Mouse (Mus musculus) kidney, embryonic 16.5 days (tissue): ENCODE data around the gene Cnot3. TPM values are rescaled to one million over a fixed set of nuclear protein-coding genes. Genes with fewer than 3 reads are reported as not detected.
"Not testable (repeated sequence)": the region's sequence is repeated elsewhere in the genome, so short reads cannot be mapped to it uniquely, and the experiment has no call there.

Source experiments
- ATAC-seq: fragments of 200-750 bp; cut with Nextera tagmentation; 2 replicates; pipeline ENCODE4 v1.8.0; 2017; ENCODE audit warnings: moderate TSS enrichment; ENCODE audit not compliant: low FRiP score, low TSS enrichment
- H3K27ac ChIP-seq: fragments of 300-500 bp; sonication (generic); 2 replicates; pipeline ENCODE4 v1.5.1; 2014; ENCODE audit warnings: low read length
- H3K27me3 ChIP-seq: fragments of 300-500 bp; sonication (generic); 2 replicates; pipeline ENCODE4 v1.6.1; 2014; ENCODE audit warnings: low read length, control low read depth, mixed read lengths; ENCODE audit not compliant: insufficient read depth
- H3K36me3 ChIP-seq: fragments of 300-500 bp; sonication (generic); 2 replicates; pipeline ENCODE4 v1.6.1; 2014; ENCODE audit warnings: low read length, control low read depth, mixed read lengths; ENCODE audit not compliant: insufficient read depth
- H3K4me1 ChIP-seq: fragments of 300-500 bp; sonication (generic); 2 replicates; pipeline ENCODE4 v1.6.1; 2014; ENCODE audit warnings: low read length, control low read depth, mixed read lengths; ENCODE audit not compliant: insufficient read depth
- H3K4me2 ChIP-seq: fragments of 300-500 bp; sonication (generic); replicated peaks from 2 replicates; pipeline ENCODE4 v1.6.1; 2014; ENCODE audit warnings: low read depth, low read length
- H3K4me3 ChIP-seq: fragments of 300-500 bp; sonication (generic); 2 replicates; pipeline ENCODE4 v1.5.1; 2014; ENCODE audit warnings: mild to moderate bottlenecking, low read length
- H3K9ac ChIP-seq: fragments of 300-500 bp; sonication (generic); replicated peaks from 2 replicates; pipeline ENCODE4 v1.6.1; 2014; ENCODE audit warnings: low read length
- H3K9me3 ChIP-seq: fragments of 300-500 bp; sonication (generic); 2 replicates; pipeline ENCODE4 v1.6.1; 2016; ENCODE audit warnings: low read length, control low read depth
- WGBS: fragments of 180-500 bp; shearing (Covaris S2); extraction: QIAGEN DNeasy Blood & Tissue Kit; methylation state at CpG from one replicate; pipeline ENCODE4 v1.1.7; 2014; 5-methylcytosine and 5-hydroxymethylcytosine counted together
- polyA plus RNA-seq: library from polyadenylated mRNA; unstranded; fragments of >200 nt; fragmentation: Nextera tagmentation; extraction: Ambion mirVana; gene quantifications from 2 replicates; pipeline ENCODE4 v1.2.1, GENCODE M21; 2015

Gene Cnot3
- 65.3 and 71.6 TPM in 2 replicates for polyA plus RNA-seq

- peak; percentile 99 for ATAC-seq
- peak within 1 kb of the TSS; percentile 99 for H3K9ac ChIP-seq
- H3K27ac ChIP-seq, result peak within 1 kb of the TSS; percentile 99
- H3K36me3 ChIP-seq, result peaks cover 16% of the 10 kb centered on the region
- peak within 1 kb of the TSS; percentile 91 for H3K4me2 ChIP-seq
- no peaks in the 10 kb centered on the region for H3K27me3 ChIP-seq
- whole genome bisulfite sequencing, result under 1% methylated on average over 51 of the region's 58 CpGs
- peak within 1 kb of the TSS; percentile 76 for H3K4me3 ChIP-seq
- H3K4me1 ChIP-seq, result peaks cover 34% of the 10 kb centered on the region
- H3K9me3 ChIP-seq, result no peaks in the 10 kb centered on the region
These were observed at the start of gene Cnot3 for GRCm38 (mm10) chr7:3644672-3645487. Gene Cnot3, plus strand, starts transcription at chr7:3645268.

GRCm38 (mm10) chr7:3597755-3598154 is 47.3 kb upstream of the Cnot3 start:
- H3K4me2 ChIP-seq, H3K9ac ChIP-seq, H3K36me3 ChIP-seq, H3K27me3 ChIP-seq, H3K4me1 ChIP-seq, H3K27ac ChIP-seq, H3K4me3 ChIP-seq, H3K9me3 ChIP-seq, ATAC-seq: not testable (repeated sequence)
- WGBS, result 72% methylated on average over 1 of the region's 1 CpGs

GRCm38 (mm10) chr7:3601119-3601518 is 43.9 kb upstream of the Cnot3 start:
- no peak overlapping the region for H3K27ac ChIP-seq
- H3K4me2 ChIP-seq, result no peak overlapping the region
- no peaks in the 10 kb centered on the region for H3K36me3 ChIP-seq
- H3K9me3 ChIP-seq, result no peaks in the 10 kb centered on the region
- H3K27me3 ChIP-seq, result no peaks in the 10 kb centered on the region
- no peaks in the 10 kb centered on the region for H3K4me1 ChIP-seq
- peak; percentile 12; the same call in 1 of the 2 replicates for ATAC-seq
- H3K4me3 ChIP-seq, result no peak overlapping the region
- no peak overlapping the region for H3K9ac ChIP-seq
- 11% methylated on average over 4 of the region's 4 CpGs for WGBS

- Histone ChIP-seq H3K27ac (no peak overlapping the region), H3K27me3 (no peaks in the 10 kb centered on the region), H3K4me3 (no peak overlapping the region), H3K36me3 (no peaks in the 10 kb centered on the region), H3K9me3 (no peaks in the 10 kb centered on the region), H3K4me2 (no peak overlapping the region), H3K4me1 (no peaks in the 10 kb centered on the region), H3K9ac (no peak overlapping the region)
- 23% methylated on average over 2 of the region's 2 CpGs for WGBS
- peak; percentile 79; the same call in 1 of the 2 replicates for ATAC-seq
These were observed 38.3 kb upstream of the Cnot3 start for GRCm38 (mm10) chr7:3606798-3607197.

GRCm38 (mm10) chr7:3607391-3607790 is 37.7 kb upstream of the Cnot3 start:
- no peak for ATAC-seq
- no peaks in the 10 kb centered on the region for H3K9me3 ChIP-seq
- H3K4me2 ChIP-seq, result no peak overlapping the region
- 61% methylated on average over 6 of the region's 6 CpGs for WGBS
- no peak overlapping the region for H3K9ac ChIP-seq
- no peak overlapping the region for H3K27ac ChIP-seq
- no peak overlapping the region for H3K4me3 ChIP-seq
- H3K36me3 ChIP-seq, result no peaks in the 10 kb centered on the region
- no peaks in the 10 kb centered on the region for H3K4me1 ChIP-seq
- H3K27me3 ChIP-seq, result no peaks in the 10 kb centered on the region

- 84% methylated on average over 3 of the region's 3 CpGs for WGBS
- H3K9ac ChIP-seq, result no peak overlapping the region
These were observed 36.4 kb upstream of the Cnot3 start for GRCm38 (mm10) chr7:3608668-3609067.

GRCm38 (mm10) chr7:3609082-3609481 is 36.0 kb upstream of the Cnot3 start:
- no peak overlapping the region for H3K4me3 ChIP-seq
- H3K27me3 ChIP-seq, result no peaks in the 10 kb centered on the region
- H3K4me2 ChIP-seq, result no peak overlapping the region
- no peaks in the 10 kb centered on the region for H3K9me3 ChIP-seq
- no peaks in the 10 kb centered on the region for H3K36me3 ChIP-seq
- 19% methylated on average over 3 of the region's 3 CpGs for WGBS
- no peaks in the 10 kb centered on the region for H3K4me1 ChIP-seq
- ATAC-seq, result peak; percentile 44; the same call in 1 of the 2 replicates
- H3K27ac ChIP-seq, result no peak overlapping the region
- no peak overlapping the region for H3K9ac ChIP-seq

More at GRCm38 (mm10) chr7:3608668-3609067, 36.4 kb upstream of the Cnot3 start:
- H3K9me3 ChIP-seq, result no peaks in the 10 kb centered on the region
- no peaks in the 10 kb centered on the region for H3K27me3 ChIP-seq
- H3K4me2 ChIP-seq, result no peak overlapping the region
- no peak for ATAC-seq
- no peak overlapping the region for H3K4me3 ChIP-seq
- H3K27ac ChIP-seq, result no peak overlapping the region
- no peaks in the 10 kb centered on the region for H3K36me3 ChIP-seq
- no peaks in the 10 kb centered on the region for H3K4me1 ChIP-seq

GRCm38 (mm10) chr7:3610437-3610836 is 34.6 kb upstream of the Cnot3 start:
- H3K4me1 ChIP-seq, result no peaks in the 10 kb centered on the region
- ATAC-seq, result no peak
- no peak overlapping the region for H3K4me3 ChIP-seq
- WGBS, result 85% methylated on average over 3 of the region's 3 CpGs
- no peaks in the 10 kb centered on the region for H3K36me3 ChIP-seq
- H3K9me3 ChIP-seq, result no peaks in the 10 kb centered on the region
- H3K27me3 ChIP-seq, result no peaks in the 10 kb centered on the region
- H3K27ac ChIP-seq, result no peak overlapping the region
- H3K4me2 ChIP-seq, result no peak overlapping the region
- H3K9ac ChIP-seq, result no peak overlapping the region

GRCm38 (mm10) chr7:3611006-3611405 is 34.1 kb upstream of the Cnot3 start:
- Histone ChIP-seq H3K27ac (no peak overlapping the region), H3K9ac (no peak overlapping the region), H3K36me3 (no peaks in the 10 kb centered on the region), H3K4me2 (no peak overlapping the region), H3K9me3 (no peaks in the 10 kb centered on the region), H3K4me1 (no peaks in the 10 kb centered on the region), H3K4me3 (no peak overlapping the region), H3K27me3 (no peaks in the 10 kb centered on the region)
- WGBS, result 90% methylated on average over 13 of the region's 13 CpGs
- no peak for ATAC-seq

GRCm38 (mm10) chr7:3614021-3614420 is 31.0 kb upstream of the Cnot3 start:
- no peak for ATAC-seq

More at GRCm38 (mm10) chr7:3614021-3614420, 31.0 kb upstream of the Cnot3 start:
- H3K9me3 ChIP-seq, result no peaks in the 10 kb centered on the region
- H3K4me1 ChIP-seq, result peaks cover 5% of the 10 kb centered on the region
- H3K9ac ChIP-seq, result no peak overlapping the region
- no peaks in the 10 kb centered on the region for H3K27me3 ChIP-seq
- WGBS, result 80% methylated on average over 3 of the region's 3 CpGs
- H3K27ac ChIP-seq, result no peak overlapping the region
- H3K4me3 ChIP-seq, result no peak overlapping the region
- no peak overlapping the region for H3K4me2 ChIP-seq
- H3K36me3 ChIP-seq, result no peaks in the 10 kb centered on the region; the same call in 1 of the 2 replicates
